Comparison of ENCODE assay signal across 9 mouse cellular contexts in genomic region chr8:3336658-3337524, GRCm38 (mm10). TPM values are rescaled to one million over a fixed set of nuclear protein-coding genes. Genes with fewer than 3 reads are reported as not detected.
A peak's percentile ranks its signal among the peaks of the same experiment; 100 is the strongest.
DNase-seq lines count a peak whose midpoint lies in the region; ATAC-seq and TF ChIP-seq lines count a peak whose summit lies in the region.
"Had no signal": no experiment of that assay in that cellular context is flagged by ENCODE, and none has a peak within 500 bp of the region (broad histone marks: within the 10 kb centered on the region; RNA-seq: fewer than 3 reads in every experiment).

No protein-coding gene starts in this region.

- no peak overlapping the region for H3K27ac ChIP-seq in liver, postnatal 0 days (ENCODE audit: low read depth)
- H3K27ac ChIP-seq: hindbrain, embryonic 15.5 days had no signal

- no peaks in the 10 kb centered on the region for H3K27me3 ChIP-seq in liver, postnatal 0 days (ENCODE audit: insufficient read depth, low read length)
- H3K27me3 ChIP-seq: hindbrain, embryonic 15.5 days had no signal

- no peaks in the 10 kb centered on the region for H3K4me1 ChIP-seq in liver, postnatal 0 days (ENCODE audit: insufficient read depth)
- H3K4me1 ChIP-seq: hindbrain, embryonic 15.5 days had no signal

- H3K4me3 ChIP-seq in liver, postnatal 0 days (ENCODE audit: low read depth, low read length), result no peak overlapping the region
- H3K4me3 ChIP-seq: hindbrain, embryonic 15.5 days had no signal

- TF ChIP-seq CTCF in liver, postnatal 0 days (IDR thresholded peaks at IDR 0.05; ENCODE audit: low read depth), result peak; percentile 86

- H3K4me2 ChIP-seq in liver, postnatal 0 days (ENCODE audit: low read depth, low read length), result no peak overlapping the region
- H3K4me2 ChIP-seq: hindbrain, embryonic 15.5 days had no signal

- 58% methylated on average over 9 of the region's 9 CpGs for WGBS in liver, postnatal 0 days (ENCODE audit: insufficient replicate concordance)

- H3K9me3 ChIP-seq in liver, postnatal 0 days (ENCODE audit: low read length), result no peaks in the 10 kb centered on the region
- H3K9me3 ChIP-seq: hindbrain, embryonic 15.5 days had no signal

- H3K9ac ChIP-seq in liver, postnatal 0 days (replicated peaks), result no peak overlapping the region
- H3K9ac ChIP-seq: hindbrain, embryonic 15.5 days had no signal

- TF ChIP-seq EP300 in liver, postnatal 0 days (IDR thresholded peaks at IDR 0.05; ENCODE audit: low read depth), result no peak

- DNase-seq in ovary, postnatal 14 days (ENCODE audit: low spot score), result peak; percentile 35
- no peak for DNase-seq in ovary, adult 18-20 months (ENCODE audit: low spot score)
- DNase-seq in T-cell, adult 2 months (ENCODE audit: low spot score), result peak; percentile 49
- peak; percentile 48 for DNase-seq in embryo, embryonic 11.5 days (ENCODE audit: low read depth, low spot score)
- DNase-seq in liver, postnatal 0 days, result peak; percentile 45
- DNase-seq in retina, postnatal 1 day, result peak; percentile 68
- no peak for DNase-seq in frontal cortex, postnatal 14 days (ENCODE audit: low spot score in 2 of 2)

- ATAC-seq in inflammation-experienced regulatory T-cells, adult 6 months, result peak; percentile 82
- peak; percentile 49 for ATAC-seq in liver, postnatal 0 days

- no peaks in the 10 kb centered on the region for H3K36me3 ChIP-seq in liver, postnatal 0 days (replicated peaks; ENCODE audit: insufficient read depth, low read length)
- H3K36me3 ChIP-seq: hindbrain, embryonic 15.5 days had no signal

RNA-seq across cellular contexts. Expression of gene A430078G23Rik, which starts 16.3 kb away (rescaled TPM):
- polyA plus RNA-seq in inflammation-experienced regulatory T-cells, adult 6 months (2017; shearing (Covaris generic)), result 10 to 100 TPM; 29.9 to 51.2 (median 36.9) TPM
- polyA plus RNA-seq in liver, postnatal 0 days (2015; fragmentation: Nextera tagmentation; extraction: Ambion mirVana), result 1.2 and 1.7 TPM in 2 replicates
- polyA plus RNA-seq: hindbrain, embryonic 15.5 days had no signal

RNA-seq across cellular contexts. Expression of gene Arhgef18, which starts 55.9 kb away (rescaled TPM):
- polyA plus RNA-seq in inflammation-experienced regulatory T-cells, adult 6 months (2017; shearing (Covaris generic)), result 10 to 100 TPM; 21.3 to 30.9 (median 30.4) TPM
- 1.8 and 1.9 TPM in 2 replicates for polyA plus RNA-seq in liver, postnatal 0 days (2015; fragmentation: Nextera tagmentation; extraction: Ambion mirVana)

RNA-seq across cellular contexts. Expression of gene Insr, which starts 57.5 kb away (rescaled TPM):
- polyA plus RNA-seq in inflammation-experienced regulatory T-cells, adult 6 months (2017; shearing (Covaris generic)), result 10 to 100 TPM in 2 of 3 experiments, 1 to 10 TPM in 1; 3.8 to 13.2 (median 12.0) TPM
- 28.9 and 31.3 TPM in 2 replicates for polyA plus RNA-seq in liver, postnatal 0 days (2015; fragmentation: Nextera tagmentation; extraction: Ambion mirVana)

Comparison
In these comparisons a context has a peak if more than half of its experiments do, and no peak if none do; other contexts are left out.
1. DNase-seq: peak in ovary, postnatal 14 days (single experiment), T-cell, adult 2 months (single experiment), embryo, embryonic 11.5 days (single experiment), liver, postnatal 0 days (single experiment) and retina, postnatal 1 day (single experiment); none in ovary, adult 18-20 months (single experiment) and frontal cortex, postnatal 14 days (0 of 2).
2. RNA of gene A430078G23Rik, which starts 16.3 kb away (polyA plus RNA-seq): 29.9 to 51.2 TPM in inflammation-experienced regulatory T-cells, adult 6 months; 1.2 to 1.7 TPM in liver, postnatal 0 days; every median in the first group is over 10 times any median in the second.